Mouse (Mus musculus) bone marrow macrophage, adult 2 months (primary cell): ENCODE results near the gene Eif4g3.

ENCODE experiments used
- CTCF ChIP-seq: IDR thresholded peaks from 2 replicates; pipeline ENCODE4 v1.5.1; 2012; ENCODE audit warnings: low read depth, mild to moderate bottlenecking, low read length, moderate library complexity
- POLR2A ChIP-seq: IDR thresholded peaks from 2 replicates; pipeline ENCODE4 v1.6.1; 2012; ENCODE audit warnings: mild to moderate bottlenecking, low read depth, low read length, borderline replicate concordance

- TF ChIP-seq POLR2A = no peak
- TF ChIP-seq CTCF = no peak
These were observed 228.6 kb downstream of the Eif4g3 start for GRCm38 (mm10) chr4:138221406-138221805.
